Mouse (Mus musculus) brown adipose tissue, adult 24 weeks (tissue): Measurements from ENCODE around the gene Gm609. TPM values are rescaled to one million over a fixed set of nuclear protein-coding genes. Genes with fewer than 3 reads are reported as not detected.
A peak's percentile ranks its signal among the peaks of the same experiment; 100 is the strongest.

ENCODE experiments used
- H3K27ac ChIP-seq: fragments of 200-500 bp; replicated peaks from 2 replicates; pipeline ENCODE4 v1.5.1; 2012; ENCODE audit warnings: low read depth, mild to moderate bottlenecking, low read length
- H3K4me1 ChIP-seq: fragments of 200-500 bp; 2 replicates; pipeline ENCODE4 v1.6.1; 2012; ENCODE audit warnings: low read length, mixed read lengths; ENCODE audit not compliant: control insufficient read depth, insufficient read depth, insufficient read length
- H3K4me3 ChIP-seq: fragments of 200-500 bp; 2 replicates; pipeline ENCODE4 v1.5.1; 2012; ENCODE audit warnings: low read depth, mild to moderate bottlenecking, low read length, moderate library complexity; ENCODE audit not compliant: insufficient read depth
- polyA plus RNA-seq: library from polyadenylated mRNA; stranded (reverse); fragments of >200 nt; gene quantifications from 2 replicates; pipeline ENCODE4 v1.2.4, GENCODE M21; 2012; ENCODE audit not compliant: missing spikeins, insufficient read depth, insufficient read length

Gene Gm609
- polyA plus RNA-seq, 1 experiment = not detected

GRCm38 (mm10) chr16:45377332-45377731 lies 115.4 kb downstream of the Gm609 start:
- H3K4me3 ChIP-seq = no peak overlapping the region
- peak overlapping the region; percentile 98 for H3K27ac ChIP-seq
- peaks cover 15% of the 10 kb centered on the region for H3K4me1 ChIP-seq

GRCm38 (mm10) chr16:45376812-45377211 lies 116.0 kb downstream of the Gm609 start:
- Histone ChIP-seq H3K27ac (peak overlapping the region; percentile 98), H3K4me3 (no peak overlapping the region), H3K4me1 (peaks cover 16% of the 10 kb centered on the region)

- peak overlapping the region; percentile 97 for H3K27ac ChIP-seq
- peaks cover 18% of the 10 kb centered on the region for H3K4me1 ChIP-seq
- no peak overlapping the region for H3K4me3 ChIP-seq
Measured at GRCm38 (mm10) chr16:45376294-45376693, 116.5 kb downstream of the Gm609 start.

GRCm38 (mm10) chr16:45375506-45376225 lies 117.1 kb downstream of the Gm609 start:
- H3K4me1 ChIP-seq = peaks cover 20% of the 10 kb centered on the region
- no peak overlapping the region for H3K4me3 ChIP-seq
- peak overlapping the region; percentile 97 for H3K27ac ChIP-seq

- H3K4me1 ChIP-seq = peaks cover 20% of the 10 kb centered on the region
- H3K4me3 ChIP-seq = no peak overlapping the region
- no peak overlapping the region; the same call in 1 of the 2 replicates for H3K27ac ChIP-seq
Measured at GRCm38 (mm10) chr16:45374074-45374473, 118.7 kb downstream of the Gm609 start.

- no peak overlapping the region for H3K4me3 ChIP-seq
- peak overlapping the region; percentile 90 for H3K27ac ChIP-seq
- H3K4me1 ChIP-seq = peaks cover 18% of the 10 kb centered on the region
Measured at GRCm38 (mm10) chr16:45371076-45371475, 121.7 kb downstream of the Gm609 start.

GRCm38 (mm10) chr16:45369285-45369965 lies 123.3 kb downstream of the Gm609 start:
- Histone ChIP-seq H3K4me1 (peaks cover 17% of the 10 kb centered on the region), H3K27ac (peak overlapping the region; percentile 51), H3K4me3 (no peak overlapping the region)

- peaks cover 9% of the 10 kb centered on the region for H3K4me1 ChIP-seq
- 0 out of 2 replicates have a peak overlapping the region, but pooled peaks have one; percentile 55 for H3K27ac ChIP-seq
- no peak overlapping the region for H3K4me3 ChIP-seq
Measured at GRCm38 (mm10) chr16:45366111-45366510, 126.7 kb downstream of the Gm609 start.

GRCm38 (mm10) chr16:45365353-45365752 lies 127.4 kb downstream of the Gm609 start:
- Histone ChIP-seq H3K4me1 (peaks cover 9% of the 10 kb centered on the region), H3K4me3 (no peak overlapping the region), H3K27ac (no peak overlapping the region)

GRCm38 (mm10) chr16:45364627-45365026 lies 128.1 kb downstream of the Gm609 start:
- Histone ChIP-seq H3K4me1 (peaks cover 9% of the 10 kb centered on the region), H3K4me3 (no peak overlapping the region), H3K27ac (no peak overlapping the region)

GRCm38 (mm10) chr16:45363480-45364045 lies 129.2 kb downstream of the Gm609 start:
- no peak overlapping the region for H3K4me3 ChIP-seq

More at GRCm38 (mm10) chr16:45363480-45364045, 129.2 kb downstream of the Gm609 start:
- Histone ChIP-seq H3K4me1 (peaks cover 9% of the 10 kb centered on the region), H3K27ac (peak overlapping the region; percentile 95)

Other genes starting within 250 kb of the Gm609 start
- 39.3 and 47.9 TPM in 2 replicates for gene Cd200, start 83.9 kb downstream of the Gm609 start, polyA plus RNA-seq
- gene Gm17783, start 39.1 kb upstream of the Gm609 start, polyA plus RNA-seq = not detected in 2 replicates
- not detected in 2 replicates for gene Slc9c1, start 42.3 kb upstream of the Gm609 start, polyA plus RNA-seq
- gene Gcsam, start 117.4 kb upstream of the Gm609 start, polyA plus RNA-seq = 0.48 TPM in 1 of 2 replicates, not detected in the other
- gene BC016579, start 161.1 kb upstream of the Gm609 start, polyA plus RNA-seq = not detected in 2 replicates
- not detected in 2 replicates for gene Tmprss7, start 200.7 kb upstream of the Gm609 start, polyA plus RNA-seq
- gene Tagln3, start 231.6 kb upstream of the Gm609 start, polyA plus RNA-seq = not detected in 2 replicates
- 9.8 and 18.2 TPM in 2 replicates for gene Abhd10, start 250.0 kb upstream of the Gm609 start, polyA plus RNA-seq